Mouse (Mus musculus) neural tube, embryonic 12.5 days (tissue): ENCODE measurements around the gene Chrna7. TPM values are rescaled to one million over a fixed set of nuclear protein-coding genes. Genes with fewer than 3 reads are reported as not detected.

Experiments
- ATAC-seq: fragments of 200-750 bp; cut with Nextera tagmentation; 2 replicates; pipeline ENCODE4 v1.8.0; 2017; ENCODE audit warnings: low read depth, mild to moderate bottlenecking, moderate TSS enrichment, moderate library complexity; ENCODE audit not compliant: low FRiP score
- H3K27ac ChIP-seq: fragments of 300-500 bp; sonication (generic); 2 replicates; pipeline ENCODE4 v1.5.1; 2016
- H3K27me3 ChIP-seq: fragments of 300-500 bp; sonication (generic); replicated peaks from 2 replicates; pipeline ENCODE4 v1.6.1; 2016; ENCODE audit warnings: mild to moderate bottlenecking
- H3K36me3 ChIP-seq: fragments of 300-500 bp; sonication (generic); 2 replicates; pipeline ENCODE4 v1.6.1; 2016; ENCODE audit warnings: mild to moderate bottlenecking
- H3K4me1 ChIP-seq: fragments of 300-500 bp; sonication (generic); 2 replicates; pipeline ENCODE4 v1.6.1; 2016
- H3K4me2 ChIP-seq: fragments of 300-500 bp; sonication (generic); replicated peaks from 2 replicates; pipeline ENCODE4 v1.6.1; 2016; ENCODE audit warnings: mild to moderate bottlenecking
- H3K4me3 ChIP-seq: fragments of 300-500 bp; sonication (generic); 2 replicates; pipeline ENCODE4 v1.5.1; 2016
- H3K9ac ChIP-seq: fragments of 300-500 bp; sonication (generic); 2 replicates; pipeline ENCODE4 v1.6.1; 2016; ENCODE audit warnings: mild to moderate bottlenecking
- H3K9me3 ChIP-seq: fragments of 300-500 bp; sonication (generic); 2 replicates; pipeline ENCODE4 v1.6.1; 2016; ENCODE audit warnings: mild to moderate bottlenecking
- WGBS: fragments of 180-500 bp; shearing (Covaris S2); methylation state at CpG from one replicate; pipeline ENCODE4 v1.1.7; 2016; 5-methylcytosine and 5-hydroxymethylcytosine counted together
- polyA plus RNA-seq: library from polyadenylated mRNA; unstranded; fragments of >200 nt; fragmentation: Nextera tagmentation; extraction: Ambion mirVana; gene quantifications from 2 replicates; pipeline ENCODE4 v1.2.1, GENCODE M21; 2016

Gene Chrna7
- polyA plus RNA-seq, 1 experiment from 2014 or later = 10.6 TPM

- Histone ChIP-seq H3K4me2 (no peak overlapping the region), H3K36me3 (no peaks in the 10 kb centered on the region), H3K4me3 (no peak overlapping the region), H3K9ac (no peak overlapping the region), H3K27ac (no peak overlapping the region), H3K4me1 (no peaks in the 10 kb centered on the region), H3K27me3 (no peaks in the 10 kb centered on the region), H3K9me3 (no peaks in the 10 kb centered on the region)
- 59% methylated on average over 7 of the region's 7 CpGs for WGBS
- ATAC-seq = 0 out of 2 replicates have a peak, but pooled peaks have one; percentile 68
These were observed 50.0 kb downstream of the Chrna7 start for GRCm38 (mm10) chr7:63162272-63162864.

- Histone ChIP-seq H3K4me1 (no peaks in the 10 kb centered on the region), H3K4me2 (no peak overlapping the region), H3K27me3 (no peaks in the 10 kb centered on the region), H3K9me3 (no peaks in the 10 kb centered on the region), H3K4me3 (no peak overlapping the region), H3K36me3 (no peaks in the 10 kb centered on the region), H3K9ac (no peak overlapping the region), H3K27ac (no peak overlapping the region)
- WGBS = 81% methylated on average over 1 of the region's 1 CpGs
- no peak for ATAC-seq
These were observed 59.1 kb downstream of the Chrna7 start for GRCm38 (mm10) chr7:63153239-63153638.

GRCm38 (mm10) chr7:63148740-63149139, 63.6 kb downstream of the Chrna7 start:
- H3K27me3 ChIP-seq = no peaks in the 10 kb centered on the region
- no peak for ATAC-seq
- H3K4me1 ChIP-seq = no peaks in the 10 kb centered on the region
- H3K4me2 ChIP-seq = no peak overlapping the region
- no peak overlapping the region for H3K27ac ChIP-seq
- H3K36me3 ChIP-seq = no peaks in the 10 kb centered on the region
- no peak overlapping the region for H3K4me3 ChIP-seq
- no peaks in the 10 kb centered on the region for H3K9me3 ChIP-seq
- H3K9ac ChIP-seq = no peak overlapping the region
- WGBS = 81% methylated on average over 3 of the region's 3 CpGs

GRCm38 (mm10) chr7:63148321-63148720, 64.0 kb downstream of the Chrna7 start:
- no peak overlapping the region for H3K4me3 ChIP-seq

GRCm38 (mm10) chr7:63122547-63122946, 89.8 kb downstream of the Chrna7 start:
- Histone ChIP-seq H3K4me3 (no peak overlapping the region), H3K4me1 (no peaks in the 10 kb centered on the region), H3K9me3 (no peaks in the 10 kb centered on the region), H3K36me3 (no peaks in the 10 kb centered on the region), H3K4me2 (no peak overlapping the region), H3K9ac (no peak overlapping the region), H3K27ac (no peak overlapping the region), H3K27me3 (no peaks in the 10 kb centered on the region)
- ATAC-seq = no peak
- WGBS = 65% methylated on average over 2 of the region's 2 CpGs

More at GRCm38 (mm10) chr7:63148321-63148720, 64.0 kb downstream of the Chrna7 start:
- H3K4me2 ChIP-seq = no peak overlapping the region
- no peaks in the 10 kb centered on the region for H3K36me3 ChIP-seq
- 96% methylated on average over 5 of the region's 5 CpGs for WGBS
- no peaks in the 10 kb centered on the region for H3K9me3 ChIP-seq
- H3K27me3 ChIP-seq = no peaks in the 10 kb centered on the region
- no peak overlapping the region for H3K9ac ChIP-seq
- H3K27ac ChIP-seq = no peak overlapping the region
- no peaks in the 10 kb centered on the region for H3K4me1 ChIP-seq
- no peak for ATAC-seq

GRCm38 (mm10) chr7:63113671-63114070, 98.7 kb downstream of the Chrna7 start:
- Histone ChIP-seq H3K9me3 (no peaks in the 10 kb centered on the region), H3K9ac (no peak overlapping the region), H3K4me3 (no peak overlapping the region), H3K36me3 (0 out of 2 replicates have a peak, but pooled peaks cover 3% of the 10 kb centered on the region), H3K4me1 (no peaks in the 10 kb centered on the region), H3K4me2 (no peak overlapping the region), H3K27ac (no peak overlapping the region), H3K27me3 (no peaks in the 10 kb centered on the region)
- peak; percentile 52 for ATAC-seq
- 13% methylated on average over 2 of the region's 2 CpGs for WGBS

GRCm38 (mm10) chr7:63113252-63113651, 99.1 kb downstream of the Chrna7 start:
- no peak overlapping the region for H3K27ac ChIP-seq
- H3K27me3 ChIP-seq = no peaks in the 10 kb centered on the region
- H3K9me3 ChIP-seq = no peaks in the 10 kb centered on the region
- H3K36me3 ChIP-seq = 0 out of 2 replicates have a peak, but pooled peaks cover 3% of the 10 kb centered on the region
- no peak overlapping the region for H3K9ac ChIP-seq
- H3K4me3 ChIP-seq = no peak overlapping the region
- no peak overlapping the region for H3K4me2 ChIP-seq
- no peak for ATAC-seq
- H3K4me1 ChIP-seq = no peaks in the 10 kb centered on the region
- WGBS = 44% methylated on average over 2 of the region's 2 CpGs

GRCm38 (mm10) chr7:63109348-63109747, 103.0 kb downstream of the Chrna7 start:
- Histone ChIP-seq H3K4me3 (no peak overlapping the region), H3K9ac (no peak overlapping the region), H3K27me3 (no peaks in the 10 kb centered on the region), H3K9me3 (no peaks in the 10 kb centered on the region), H3K36me3 (0 out of 2 replicates have a peak, but pooled peaks cover 3% of the 10 kb centered on the region), H3K4me2 (no peak overlapping the region), H3K27ac (no peak overlapping the region), H3K4me1 (no peaks in the 10 kb centered on the region)
- ATAC-seq = no peak
- 94% methylated on average over 4 of the region's 4 CpGs for WGBS

- no peak for ATAC-seq
- H3K36me3 ChIP-seq = no peaks in the 10 kb centered on the region
- H3K9me3 ChIP-seq = no peaks in the 10 kb centered on the region
- H3K9ac ChIP-seq = no peak overlapping the region
- H3K27ac ChIP-seq = no peak overlapping the region
- H3K4me3 ChIP-seq = no peak overlapping the region
- 87% methylated on average over 4 of the region's 4 CpGs for WGBS
- H3K27me3 ChIP-seq = no peaks in the 10 kb centered on the region
- no peak overlapping the region for H3K4me2 ChIP-seq
- H3K4me1 ChIP-seq = no peaks in the 10 kb centered on the region
These were observed 126.4 kb downstream of the Chrna7 start for GRCm38 (mm10) chr7:63085954-63086353.

- ATAC-seq = peak; percentile 80
- Histone ChIP-seq H3K27me3 (no peaks in the 10 kb centered on the region), H3K27ac (no peak overlapping the region), H3K9me3 (no peaks in the 10 kb centered on the region), H3K4me2 (no peak overlapping the region), H3K9ac (no peak overlapping the region), H3K36me3 (no peaks in the 10 kb centered on the region), H3K4me3 (no peak overlapping the region), H3K4me1 (no peaks in the 10 kb centered on the region)
- WGBS = 0% methylated on average over 1 of the region's 1 CpGs
These were observed 127.9 kb downstream of the Chrna7 start for GRCm38 (mm10) chr7:63084351-63085003.

GRCm38 (mm10) chr7:63060996-63061395, 151.4 kb downstream of the Chrna7 start:
- ATAC-seq = no peak
- 63% methylated on average over 2 of the region's 2 CpGs for WGBS

More at GRCm38 (mm10) chr7:63060996-63061395, 151.4 kb downstream of the Chrna7 start:
- H3K9me3 ChIP-seq = no peaks in the 10 kb centered on the region
- H3K9ac ChIP-seq = no peak overlapping the region
- no peak overlapping the region for H3K4me2 ChIP-seq
- no peak overlapping the region for H3K4me3 ChIP-seq
- no peaks in the 10 kb centered on the region for H3K36me3 ChIP-seq
- no peaks in the 10 kb centered on the region for H3K4me1 ChIP-seq
- no peaks in the 10 kb centered on the region for H3K27me3 ChIP-seq
- no peak overlapping the region for H3K27ac ChIP-seq
